Mouse (Mus musculus) frontal cortex, postnatal 25 days (tissue): ENCODE measurements at regions not wholly inside any gene's neighbourhood (a gene's known extent, or its start where the extent isn't known, plus 50 kb on each side); places are given as distances from the start of the nearest gene placed in this dataset.

Experiments
- DNase-seq, 2 experiments: peaks; one replicate each; pipeline ENCODE4 v3.0.0; 2022; ENCODE audit warnings: low spot score in 2 of 2

DNA sequence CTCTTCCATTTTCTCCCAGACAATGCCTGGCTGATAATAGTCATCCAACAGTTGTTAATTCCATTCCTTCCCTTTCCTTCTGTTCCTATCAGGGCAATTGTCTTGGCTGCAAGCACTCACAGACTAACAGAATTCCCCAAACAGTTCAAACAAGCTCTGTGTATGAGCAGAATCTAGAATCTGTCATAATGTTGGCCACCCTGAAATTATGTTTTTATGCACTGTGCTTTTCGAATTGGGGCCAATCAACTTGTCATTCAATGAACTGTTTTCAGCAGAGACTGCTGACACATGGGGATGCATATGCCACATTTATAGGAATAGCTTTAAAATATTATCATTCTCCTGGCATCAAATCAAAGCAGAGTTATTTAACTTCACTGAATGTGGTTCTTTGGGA, 235.8 kb upstream of the Tmtc4 start:
- no peak for DNase-seq

DNA sequence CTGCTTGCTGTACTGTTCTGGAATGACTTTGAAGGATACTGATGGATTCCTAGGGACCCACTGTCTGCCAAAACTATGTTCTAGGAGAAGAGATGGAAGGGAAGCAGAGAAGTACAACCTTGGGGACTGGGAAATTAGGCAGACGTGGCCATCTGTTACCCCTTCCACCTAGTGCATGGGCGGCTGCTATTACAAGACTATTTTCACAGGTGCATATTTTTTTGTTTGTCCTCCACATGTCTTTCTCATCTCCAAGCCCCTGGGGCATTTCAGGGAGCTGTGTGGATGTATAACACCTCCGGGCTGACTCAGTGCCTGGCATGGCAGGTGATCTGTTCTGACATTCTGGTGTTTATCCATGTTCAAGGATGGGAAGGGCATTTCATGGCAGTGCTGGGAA, 226.4 kb upstream of the Tmtc4 start:
- DNase-seq, result no peak

- DNase-seq, result no peak
Observed at GRCm38 (mm10) chr14:123202848-123203247, 219.0 kb upstream of the Tmtc4 start.

- DNase-seq, result no peak
Observed at GRCm38 (mm10) chr14:123202313-123202712, 218.5 kb upstream of the Tmtc4 start.

GRCm38 (mm10) chr14:123201426-123202274, 217.8 kb upstream of the Tmtc4 start:
- peak; percentile 25 to 39 for DNase-seq

DNA sequence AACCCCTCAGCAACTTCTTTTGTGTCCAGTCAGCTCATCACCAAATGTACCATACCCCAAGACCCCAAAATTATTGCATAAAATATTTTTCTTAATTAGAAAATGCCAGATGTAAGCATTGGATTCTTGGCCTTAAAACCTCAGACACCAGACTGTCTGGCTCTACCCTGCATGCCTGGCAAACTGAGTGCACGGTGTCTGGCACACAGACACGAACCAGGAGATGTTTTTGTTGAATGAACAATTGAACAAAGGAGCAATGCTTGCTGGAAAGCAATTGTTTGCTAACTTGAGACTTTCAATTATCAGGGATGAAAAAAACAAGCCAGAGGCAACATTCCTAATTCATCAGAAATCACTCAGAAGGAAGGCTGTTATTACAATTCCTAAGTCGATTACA, 215.3 kb upstream of the Tmtc4 start:
- DNase-seq, result no peak

DNA sequence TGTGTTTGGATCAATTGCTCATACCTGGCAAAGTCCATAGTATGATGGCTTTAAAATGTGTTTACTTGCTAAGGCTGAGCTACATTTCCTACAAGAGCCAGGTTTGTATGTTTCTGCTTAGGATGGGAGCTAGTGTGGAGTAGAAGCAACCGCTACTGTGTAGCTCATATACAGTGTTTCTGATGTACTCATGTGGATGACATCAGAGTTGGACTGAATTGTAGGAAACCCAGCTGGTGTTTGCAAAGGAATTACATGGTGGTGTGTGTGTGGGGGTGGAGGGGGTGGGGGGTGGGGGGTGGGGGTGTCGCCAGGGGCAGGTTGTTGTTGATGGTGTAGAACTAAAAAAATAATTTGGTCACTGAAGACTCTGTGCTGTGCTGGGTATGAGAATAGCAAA, 208.7 kb upstream of the Tmtc4 start:
- no peak for DNase-seq

DNA sequence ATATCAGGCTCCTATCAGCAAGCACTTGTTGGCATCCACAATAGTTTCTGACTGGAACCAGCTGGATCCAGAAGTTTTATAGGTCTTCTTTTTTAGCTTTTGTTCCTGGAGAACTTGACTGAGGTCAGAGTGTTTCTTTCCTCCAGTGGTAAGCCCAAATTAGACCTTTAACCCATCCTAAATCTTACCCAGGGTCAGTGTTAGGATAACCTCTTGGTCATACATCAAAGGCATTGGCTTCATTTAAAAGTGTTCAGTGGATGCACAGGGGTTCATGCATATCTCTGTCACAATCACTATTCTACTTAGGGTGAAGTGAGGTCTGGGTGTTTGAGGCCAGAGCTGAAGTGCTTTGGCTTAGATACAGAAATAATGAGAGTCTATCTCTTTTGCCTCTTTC, 206.9 kb upstream of the Tmtc4 start:
- DNase-seq, result no peak

DNA sequence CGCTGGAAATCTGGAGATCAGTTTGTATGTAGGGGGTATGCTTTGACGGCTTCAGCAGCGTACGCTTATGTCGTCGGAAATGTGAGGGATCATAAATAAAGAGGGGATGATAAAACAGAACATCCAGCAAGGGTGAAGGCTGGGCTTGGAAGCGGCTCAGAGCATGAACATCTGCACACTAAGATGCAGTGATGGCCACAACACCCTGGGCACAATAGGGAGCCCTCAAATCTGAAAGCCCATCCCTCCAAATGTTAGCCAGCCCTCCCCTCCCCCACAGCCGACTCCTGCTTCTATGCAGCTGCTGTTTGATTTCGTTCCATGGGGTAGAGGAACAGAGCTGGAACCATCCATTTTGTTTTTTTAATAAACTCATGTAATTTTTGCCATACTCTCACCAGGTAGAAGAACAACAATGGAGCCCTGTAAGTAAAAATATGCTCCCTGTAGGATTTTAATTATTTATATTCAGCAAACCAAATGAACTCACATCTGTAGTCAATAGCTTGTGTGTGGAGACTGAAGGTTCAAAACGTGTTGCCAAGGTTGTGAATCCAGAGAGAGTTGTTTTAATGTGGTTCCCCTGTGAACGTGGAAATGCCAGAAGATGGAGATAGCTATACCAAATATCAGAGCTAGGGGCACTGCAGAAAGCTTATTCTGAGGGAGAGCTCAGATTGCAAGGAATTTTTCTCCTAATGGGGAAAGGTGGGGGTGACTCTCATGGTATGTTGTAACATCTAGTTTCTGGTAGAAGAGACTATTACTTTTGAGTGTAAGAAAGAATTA, 203.6 kb upstream of the Tmtc4 start:
- no peak for DNase-seq

GRCm38 (mm10) chr14:123173183-123173582, 189.3 kb upstream of the Tmtc4 start:
- no peak for DNase-seq

- DNase-seq, result no peak
Observed at GRCm38 (mm10) chr14:123171865-123172264, 188.0 kb upstream of the Tmtc4 start.

DNA sequence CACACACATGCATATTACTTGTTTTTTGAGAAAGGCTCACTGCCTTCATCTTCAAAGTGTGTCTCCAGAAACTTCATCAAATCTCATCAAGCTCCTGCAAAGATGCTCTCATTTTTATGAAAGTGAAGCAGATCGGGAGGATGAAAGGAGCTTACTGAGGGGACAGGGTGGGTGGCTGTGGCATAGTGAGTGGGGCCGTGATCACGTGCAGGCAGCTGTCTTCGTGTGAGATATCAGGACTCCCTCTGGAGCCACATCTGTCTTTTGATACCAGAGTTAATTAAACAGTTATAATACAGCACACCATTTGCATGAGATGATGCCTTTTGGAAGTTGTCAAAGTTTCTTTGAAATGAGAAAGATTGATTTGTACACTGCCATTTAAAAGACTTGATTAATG, 180.0 kb upstream of the Tmtc4 start:
- DNase-seq, result no peak

DNA sequence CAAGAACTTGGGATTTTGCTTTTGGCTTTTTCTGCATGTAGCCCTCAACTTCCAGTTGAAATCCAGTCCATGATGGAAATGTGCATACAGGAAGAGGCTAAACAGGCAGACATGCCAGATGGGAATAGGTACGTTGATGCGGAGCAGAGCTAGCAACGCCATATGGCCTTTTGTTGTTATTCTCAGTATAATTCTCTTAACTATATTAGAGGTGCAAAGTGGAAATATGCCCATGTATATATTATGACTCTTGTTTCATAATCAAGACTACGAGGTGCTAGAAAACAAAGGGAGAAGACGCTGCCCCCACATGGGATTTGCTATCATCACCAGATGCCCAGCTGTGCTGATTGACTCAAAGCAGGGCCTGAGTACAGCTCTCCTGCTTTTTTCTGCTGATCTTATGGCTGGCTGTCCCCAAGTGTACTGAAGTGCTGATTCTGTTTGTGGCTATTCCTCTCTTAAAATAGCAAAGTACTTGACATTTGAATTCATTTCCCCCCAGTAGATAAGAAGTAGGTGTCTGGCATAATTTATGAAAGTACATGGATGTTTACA, 159.7 kb upstream of the Tmtc4 start:
- no peak for DNase-seq

DNA sequence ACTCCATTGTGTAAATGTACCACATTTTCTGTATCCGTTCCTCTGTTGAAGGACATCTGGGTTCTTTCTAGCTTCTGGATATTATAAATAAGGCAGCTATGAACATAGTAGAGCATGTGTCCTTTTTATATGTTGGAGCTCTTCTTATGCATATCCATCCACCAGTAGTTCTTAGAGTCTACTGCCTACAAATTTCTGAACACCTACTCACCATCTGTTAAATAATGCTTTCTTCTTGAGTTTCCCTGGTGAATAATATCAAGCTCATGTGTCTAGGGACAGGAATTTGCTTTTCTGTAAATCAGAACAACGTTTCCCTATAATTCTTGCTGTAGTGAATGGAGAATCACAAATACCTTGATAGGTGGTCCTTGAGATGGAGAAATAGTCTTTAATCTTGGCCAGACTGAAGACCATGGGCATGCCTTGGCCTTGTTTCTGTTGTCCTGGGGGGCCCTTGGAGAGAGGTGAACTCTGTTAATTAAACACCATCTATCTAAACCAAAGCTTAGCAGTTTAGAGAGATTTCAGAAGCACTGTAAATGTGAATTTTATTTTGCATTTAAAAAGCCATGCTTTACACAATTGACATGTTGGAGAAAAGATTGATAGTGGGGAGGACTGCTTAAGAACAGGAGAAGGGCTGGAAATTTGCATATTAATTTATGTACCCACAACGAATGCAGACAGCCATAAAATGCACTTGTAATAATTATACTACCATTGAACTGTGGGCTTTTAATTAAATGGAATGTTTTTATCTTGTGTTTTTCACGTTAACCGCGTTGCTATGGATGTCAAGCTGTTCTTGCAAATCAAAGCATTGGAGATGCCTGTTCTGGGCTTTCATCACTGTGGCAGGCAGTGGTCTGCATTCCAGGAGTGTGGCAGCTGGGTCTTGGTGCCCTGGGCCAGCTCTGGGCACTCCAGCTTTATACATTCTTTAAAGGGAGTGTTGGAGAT, 155.2 kb upstream of the Tmtc4 start:
- no peak for DNase-seq

DNA sequence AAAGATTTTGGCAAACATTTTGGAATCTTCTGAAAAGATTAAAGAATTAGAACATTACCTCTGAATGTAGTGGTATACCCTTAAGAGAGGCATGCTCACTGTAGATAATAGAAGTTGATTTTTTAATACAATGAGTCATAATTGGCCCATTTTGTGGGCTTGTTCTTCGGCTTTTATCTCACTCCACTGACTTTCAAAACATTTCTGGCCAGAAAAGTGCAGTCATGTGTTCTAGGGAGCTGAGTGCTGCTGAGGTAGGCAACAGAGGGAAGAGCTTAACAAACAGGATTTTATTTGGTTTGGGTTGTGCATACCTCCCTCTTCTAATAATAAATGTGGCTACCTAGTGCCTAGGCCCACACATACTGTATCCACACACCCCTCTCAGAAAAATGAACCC, 150.1 kb upstream of the Tmtc4 start:
- DNase-seq, result no peak

DNA sequence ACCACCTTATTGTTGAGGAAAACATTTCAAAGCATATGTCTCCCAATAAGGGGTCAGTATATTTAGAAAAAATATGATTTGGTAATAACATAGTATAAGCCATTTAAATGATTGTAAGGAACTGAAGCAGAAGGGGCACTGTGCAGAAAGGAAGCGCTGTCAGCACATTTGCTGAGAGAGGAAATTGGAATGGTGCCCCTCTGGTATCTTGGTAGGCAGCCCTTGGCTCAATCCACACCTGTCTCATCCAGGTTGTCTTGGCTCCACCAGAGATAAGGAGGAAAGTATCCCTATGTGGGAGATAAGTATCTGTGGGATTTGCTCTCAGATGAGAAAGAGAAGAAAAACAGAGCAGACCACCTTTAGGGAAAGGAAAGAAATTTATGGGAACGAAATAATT, 136.5 kb upstream of the Tmtc4 start:
- no peak for DNase-seq

GRCm38 (mm10) chr14:123116337-123116736, 132.5 kb upstream of the Tmtc4 start:
- DNase-seq, result no peak

- DNase-seq, result no peak
Observed at GRCm38 (mm10) chr14:123110533-123110932, 126.7 kb upstream of the Tmtc4 start.

DNA sequence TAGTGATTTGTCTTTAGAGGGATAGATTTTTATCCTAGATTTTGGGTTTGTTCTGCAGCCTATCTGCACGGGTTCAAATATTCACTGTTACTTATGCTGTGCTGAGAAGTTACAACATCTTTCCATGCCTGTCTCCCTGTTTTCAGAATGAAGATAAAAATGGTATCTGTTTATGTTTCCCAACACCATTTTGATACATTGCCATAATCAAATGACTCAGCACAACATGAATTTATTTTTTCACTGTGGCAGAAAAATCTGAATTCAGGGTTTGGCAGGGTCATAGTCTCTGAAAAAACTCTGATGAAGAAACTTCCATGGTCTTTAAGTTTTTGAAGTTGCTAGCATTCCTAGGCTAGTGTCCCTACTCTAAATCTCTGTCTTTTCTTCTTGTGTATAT, 116.5 kb upstream of the Tmtc4 start:
- no peak for DNase-seq

DNA sequence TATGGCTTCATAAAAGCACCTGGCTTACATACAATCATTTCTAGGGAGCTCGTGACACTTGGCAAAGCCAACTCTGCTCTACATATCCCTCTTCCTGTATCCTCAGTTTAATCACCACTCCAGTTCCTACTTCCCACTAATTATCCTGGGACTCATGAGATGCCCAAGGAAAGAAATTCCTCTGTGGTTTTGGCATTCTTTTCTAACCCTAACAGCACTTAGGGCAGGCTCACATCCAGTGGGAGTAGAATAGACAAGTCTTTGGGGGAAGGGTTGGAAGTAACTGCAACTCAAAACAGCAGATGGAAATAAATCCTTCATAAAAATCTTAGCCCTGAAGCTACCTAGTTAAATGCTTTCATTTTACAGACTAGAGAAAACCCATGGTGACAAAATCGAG, 112.3 kb upstream of the Tmtc4 start:
- DNase-seq, result no peak

- no peak for DNase-seq
Observed at GRCm38 (mm10) chr14:123082065-123082464, 98.2 kb upstream of the Tmtc4 start.
